Mouse (Mus musculus): ENCODE measurements around the gene Rhbdf2. TPM values are rescaled to one million over a fixed set of nuclear protein-coding genes. Genes with fewer than 3 reads are reported as not detected.

The Rhbdf2 gene
- 10 to 100 TPM; 93.8 to 95.4 TPM for total RNA-seq (2023)

GRCm38 (mm10) chr11:116626299-116627071, at the start of gene Rhbdf2:
Gene Rhbdf2, minus strand, starts transcription at chr11:116627019.

GRCm38 (mm10) chr11:116654255-116654821, 27.5 kb upstream of the Rhbdf2 start, which contains the start of gene Cygb:
Gene Cygb, minus strand, starts transcription at chr11:116654313.

GRCm38 (mm10) chr11:116653234-116653633, 26.4 kb upstream of the Rhbdf2 start, which contains the start of gene Prcd:
Gene Prcd, plus strand, starts transcription at chr11:116653534.

GRCm38 (mm10) chr11:116586310-116586709, 40.5 kb downstream of the Rhbdf2 start, which contains the start of gene Aanat:
Gene Aanat, plus strand, starts transcription at chr11:116586432.

GRCm38 (mm10) chr11:116581376-116581814, 45.4 kb downstream of the Rhbdf2 start, which contains the start of gene Ube2o:
Gene Ube2o, minus strand, starts transcription at chr11:116581447.

Other genes starting within 250 kb of the Rhbdf2 start
- 1 to 10 TPM; 2.5 to 3.3 TPM for gene Rnf157, start 214.0 kb downstream of the Rhbdf2 start, total RNA-seq (2023)
- 10 to 100 TPM; 82.9 to 92.3 TPM for gene Ubald2, start 192.9 kb downstream of the Rhbdf2 start, total RNA-seq (2023)
- not detected for gene Qrich2, start 160.8 kb downstream of the Rhbdf2 start, total RNA-seq (2023)
- 10 to 100 TPM; 24.9 to 30.1 TPM for gene Prpsap1, start 132.8 kb downstream of the Rhbdf2 start, total RNA-seq (2023)
- 1 to 10 TPM; 2.1 to 8.8 TPM for gene Sphk1, start 96.1 kb downstream of the Rhbdf2 start, total RNA-seq (2023)
- 1 to 10 TPM; 7.8 to 8.2 TPM for gene Ube2o, start 45.6 kb downstream of the Rhbdf2 start, total RNA-seq (2023)
- gene Aanat, start 40.6 kb downstream of the Rhbdf2 start, total RNA-seq (2023) = not detected
- gene Prcd, start 26.5 kb upstream of the Rhbdf2 start, total RNA-seq (2023) = not detected
- not detected for gene Cygb, start 27.3 kb upstream of the Rhbdf2 start, total RNA-seq (2023)
- gene St6galnac1, start 148.5 kb upstream of the Rhbdf2 start, total RNA-seq (2023) = not detected
- gene Mxra7, start 201.0 kb upstream of the Rhbdf2 start, total RNA-seq (2023) = 1 to 10 TPM; 1.3 to 1.6 TPM
- gene Mettl23, start 216.3 kb upstream of the Rhbdf2 start, total RNA-seq (2023) = 10 to 100 TPM; 17.5 to 24.8 TPM
- 10 to 100 TPM; 78.1 to 81.3 TPM for gene Jmjd6, start 216.4 kb upstream of the Rhbdf2 start, total RNA-seq (2023)
- 10 to 100 TPM; 22.2 to 27.5 TPM for gene Mfsd11, start 225.4 kb upstream of the Rhbdf2 start, total RNA-seq (2023)
- 100 to 1,000 TPM; 266 to 284 TPM for gene Srsf2, start 226.1 kb upstream of the Rhbdf2 start, total RNA-seq (2023)